Mouse (Mus musculus): ENCODE results near the gene Tsku. TPM values are rescaled to one million over a fixed set of nuclear protein-coding genes. Genes with fewer than 3 reads are reported as not detected.

Gene Tsku
- polyA plus RNA-seq, 1 experiment from 2014 or later = 12.7 TPM

- no peaks in the 10 kb centered on the region for H3K27me3 ChIP-seq (ENCODE audit: control insufficient read depth, insufficient read depth, low read length)
- no peaks in the 10 kb centered on the region for H3K36me3 ChIP-seq (ENCODE audit: control insufficient read depth, insufficient read depth, low read length)
- WGBS = 71% methylated on average over 2 of the region's 2 CpGs
- no peaks in the 10 kb centered on the region for H3K9me3 ChIP-seq (ENCODE audit: control insufficient read depth, low read length)
- no peak overlapping the region for H3K4me3 ChIP-seq (ENCODE audit: low read length)
- H3K27ac ChIP-seq (ENCODE audit: low read depth, low read length) = no peak overlapping the region
- H3K4me2 ChIP-seq (replicated peaks; ENCODE audit: low read depth, low read length) = no peak overlapping the region
- H3K4me1 ChIP-seq (ENCODE audit: control insufficient read depth, insufficient read depth, low read length) = peaks cover 7% of the 10 kb centered on the region; the same call in 1 of the 2 replicates
- ATAC-seq (ENCODE audit: low FRiP score, low TSS enrichment) = no peak
- no peak overlapping the region for H3K9ac ChIP-seq (ENCODE audit: low read depth, low read length)
Observed at GRCm38 (mm10) chr7:98328311-98328710, 32.8 kb downstream of the Tsku start.

- no peak overlapping the region for H3K27ac ChIP-seq (ENCODE audit: low read depth, low read length)
- ATAC-seq (ENCODE audit: low FRiP score, low TSS enrichment) = no peak
- 95% methylated on average over 7 of the region's 7 CpGs for WGBS
- 0 out of 2 replicates have a peak, but pooled peaks cover 3% of the 10 kb centered on the region for H3K4me1 ChIP-seq (ENCODE audit: control insufficient read depth, insufficient read depth, low read length)
- no peak overlapping the region for H3K9ac ChIP-seq (ENCODE audit: low read depth, low read length)
- no peaks in the 10 kb centered on the region for H3K36me3 ChIP-seq (ENCODE audit: control insufficient read depth, insufficient read depth, low read length)
- no peaks in the 10 kb centered on the region for H3K27me3 ChIP-seq (ENCODE audit: control insufficient read depth, insufficient read depth, low read length)
- H3K4me3 ChIP-seq (ENCODE audit: low read length) = no peak overlapping the region
- H3K4me2 ChIP-seq (replicated peaks; ENCODE audit: low read depth, low read length) = no peak overlapping the region
- no peaks in the 10 kb centered on the region for H3K9me3 ChIP-seq (ENCODE audit: control insufficient read depth, low read length)
Observed at GRCm38 (mm10) chr7:98326051-98326450, 35.1 kb downstream of the Tsku start.

GRCm38 (mm10) chr7:98324228-98324627, 36.9 kb downstream of the Tsku start:
- H3K9ac ChIP-seq (ENCODE audit: low read depth, low read length) = no peak overlapping the region
- 47% methylated on average over 1 of the region's 1 CpGs for WGBS
- no peak overlapping the region for H3K4me3 ChIP-seq (ENCODE audit: low read length)

GRCm38 (mm10) chr7:98323288-98324019, 37.7 kb downstream of the Tsku start:
- 36% methylated on average over 5 of the region's 5 CpGs for WGBS
- H3K27ac ChIP-seq (ENCODE audit: low read depth, low read length) = no peak overlapping the region
- H3K9ac ChIP-seq (ENCODE audit: low read depth, low read length) = no peak overlapping the region

More at GRCm38 (mm10) chr7:98324228-98324627, 36.9 kb downstream of the Tsku start:
- no peaks in the 10 kb centered on the region for H3K9me3 ChIP-seq (ENCODE audit: control insufficient read depth, low read length)
- no peak overlapping the region for H3K27ac ChIP-seq (ENCODE audit: low read depth, low read length)
- H3K27me3 ChIP-seq (ENCODE audit: control insufficient read depth, insufficient read depth, low read length) = no peaks in the 10 kb centered on the region
- 0 out of 2 replicates have a peak, but pooled peaks cover 3% of the 10 kb centered on the region for H3K4me1 ChIP-seq (ENCODE audit: control insufficient read depth, insufficient read depth, low read length)
- H3K4me2 ChIP-seq (replicated peaks; ENCODE audit: low read depth, low read length) = no peak overlapping the region
- ATAC-seq (ENCODE audit: low FRiP score, low TSS enrichment) = no peak
- no peaks in the 10 kb centered on the region for H3K36me3 ChIP-seq (ENCODE audit: control insufficient read depth, insufficient read depth, low read length)

GRCm38 (mm10) chr7:98322415-98322814, 38.7 kb downstream of the Tsku start:
- no peaks in the 10 kb centered on the region for H3K27me3 ChIP-seq (ENCODE audit: control insufficient read depth, insufficient read depth, low read length)
- no peaks in the 10 kb centered on the region for H3K9me3 ChIP-seq (ENCODE audit: control insufficient read depth, low read length)
- H3K36me3 ChIP-seq (ENCODE audit: control insufficient read depth, insufficient read depth, low read length) = no peaks in the 10 kb centered on the region
- no peak overlapping the region for H3K4me2 ChIP-seq (replicated peaks; ENCODE audit: low read depth, low read length)
- H3K27ac ChIP-seq (ENCODE audit: low read depth, low read length) = no peak overlapping the region
- H3K4me3 ChIP-seq (ENCODE audit: low read length) = no peak overlapping the region
- H3K9ac ChIP-seq (ENCODE audit: low read depth, low read length) = no peak overlapping the region
- H3K4me1 ChIP-seq (ENCODE audit: control insufficient read depth, insufficient read depth, low read length) = 0 out of 2 replicates have a peak, but pooled peaks cover 3% of the 10 kb centered on the region
- ATAC-seq (ENCODE audit: low FRiP score, low TSS enrichment) = no peak
- WGBS = 71% methylated on average over 3 of the region's 3 CpGs

More at GRCm38 (mm10) chr7:98323288-98324019, 37.7 kb downstream of the Tsku start:
- H3K4me2 ChIP-seq (replicated peaks; ENCODE audit: low read depth, low read length) = no peak overlapping the region
- ATAC-seq (ENCODE audit: low FRiP score, low TSS enrichment) = no peak
- 0 out of 2 replicates have a peak, but pooled peaks cover 3% of the 10 kb centered on the region for H3K4me1 ChIP-seq (ENCODE audit: control insufficient read depth, insufficient read depth, low read length)
- no peaks in the 10 kb centered on the region for H3K27me3 ChIP-seq (ENCODE audit: control insufficient read depth, insufficient read depth, low read length)
- no peaks in the 10 kb centered on the region for H3K9me3 ChIP-seq (ENCODE audit: control insufficient read depth, low read length)
- H3K4me3 ChIP-seq (ENCODE audit: low read length) = no peak overlapping the region
- H3K36me3 ChIP-seq (ENCODE audit: control insufficient read depth, insufficient read depth, low read length) = no peaks in the 10 kb centered on the region

- no peak for ATAC-seq (ENCODE audit: low FRiP score, low TSS enrichment)
- Histone ChIP-seq H3K27ac (ENCODE audit: low read depth, low read length) (no peak within 1 kb of the TSS), H3K9ac (ENCODE audit: low read depth, low read length) (no peak within 1 kb of the TSS), H3K4me1 (ENCODE audit: control insufficient read depth, insufficient read depth, low read length) (0 out of 2 replicates have a peak, but pooled peaks cover 3% of the 10 kb centered on the region), H3K4me2 (replicated peaks; ENCODE audit: low read depth, low read length) (no peak within 1 kb of the TSS), H3K36me3 (ENCODE audit: control insufficient read depth, insufficient read depth, low read length) (no peaks in the 10 kb centered on the region), H3K27me3 (ENCODE audit: control insufficient read depth, insufficient read depth, low read length) (no peaks in the 10 kb centered on the region), H3K9me3 (ENCODE audit: control insufficient read depth, low read length) (no peaks in the 10 kb centered on the region), H3K4me3 (ENCODE audit: low read length) (no peak within 1 kb of the TSS)
- 87% methylated on average over 2 of the region's 2 CpGs for WGBS
Observed at GRCm38 (mm10) chr7:98321083-98321482, 40.0 kb downstream of the Tsku start, which contains the start of gene Acer3. Gene Acer3, minus strand, starts transcription at chr7:98321208.

GRCm38 (mm10) chr7:98320006-98320556, 41.0 kb downstream of the Tsku start:
- 87% methylated on average over 7 of the region's 7 CpGs for WGBS
- no peak overlapping the region for H3K9ac ChIP-seq (ENCODE audit: low read depth, low read length)
- no peak overlapping the region for H3K4me2 ChIP-seq (replicated peaks; ENCODE audit: low read depth, low read length)
- H3K4me1 ChIP-seq (ENCODE audit: control insufficient read depth, insufficient read depth, low read length) = 0 out of 2 replicates have a peak, but pooled peaks cover 3% of the 10 kb centered on the region
- no peaks in the 10 kb centered on the region for H3K36me3 ChIP-seq (ENCODE audit: control insufficient read depth, insufficient read depth, low read length)
- H3K27ac ChIP-seq (ENCODE audit: low read depth, low read length) = no peak overlapping the region
- no peak for ATAC-seq (ENCODE audit: low FRiP score, low TSS enrichment)
- H3K4me3 ChIP-seq (ENCODE audit: low read length) = no peak overlapping the region
- H3K27me3 ChIP-seq (ENCODE audit: control insufficient read depth, insufficient read depth, low read length) = no peaks in the 10 kb centered on the region
- H3K9me3 ChIP-seq (ENCODE audit: control insufficient read depth, low read length) = no peaks in the 10 kb centered on the region

GRCm38 (mm10) chr7:98316568-98316967, 44.6 kb downstream of the Tsku start:
- Histone ChIP-seq H3K27ac (ENCODE audit: low read depth, low read length) (no peak overlapping the region), H3K9ac (ENCODE audit: low read depth, low read length) (no peak overlapping the region), H3K36me3 (ENCODE audit: control insufficient read depth, insufficient read depth, low read length) (no peaks in the 10 kb centered on the region), H3K4me3 (ENCODE audit: low read length) (no peak overlapping the region), H3K27me3 (ENCODE audit: control insufficient read depth, insufficient read depth, low read length) (no peaks in the 10 kb centered on the region), H3K4me2 (replicated peaks; ENCODE audit: low read depth, low read length) (no peak overlapping the region), H3K9me3 (ENCODE audit: control insufficient read depth, low read length) (no peaks in the 10 kb centered on the region), H3K4me1 (ENCODE audit: control insufficient read depth, insufficient read depth, low read length) (no peaks in the 10 kb centered on the region)
- 56% methylated on average over 2 of the region's 2 CpGs for WGBS
- ATAC-seq (ENCODE audit: low FRiP score, low TSS enrichment) = no peak

GRCm38 (mm10) chr7:98315087-98315486, 46.0 kb downstream of the Tsku start:
- no peak overlapping the region for H3K9ac ChIP-seq (ENCODE audit: low read depth, low read length)
- no peak for ATAC-seq (ENCODE audit: low FRiP score, low TSS enrichment)
- WGBS = 79% methylated on average over 2 of the region's 2 CpGs
- no peaks in the 10 kb centered on the region for H3K36me3 ChIP-seq (ENCODE audit: control insufficient read depth, insufficient read depth, low read length)
- no peak overlapping the region for H3K4me2 ChIP-seq (replicated peaks; ENCODE audit: low read depth, low read length)
- H3K4me3 ChIP-seq (ENCODE audit: low read length) = no peak overlapping the region
- no peaks in the 10 kb centered on the region for H3K4me1 ChIP-seq (ENCODE audit: control insufficient read depth, insufficient read depth, low read length)
- no peaks in the 10 kb centered on the region for H3K9me3 ChIP-seq (ENCODE audit: control insufficient read depth, low read length)
- no peak overlapping the region for H3K27ac ChIP-seq (ENCODE audit: low read depth, low read length)
- H3K27me3 ChIP-seq (ENCODE audit: control insufficient read depth, insufficient read depth, low read length) = no peaks in the 10 kb centered on the region

All from kidney, embryonic 14.5 days (tissue).